Mouse (Mus musculus): ENCODE results near the gene Cog5. TPM values are rescaled to one million over a fixed set of nuclear protein-coding genes. Genes with fewer than 3 reads are reported as not detected.

Cog5 gene
- total and polyA plus RNA-seq, 3 experiments, result 27.1 to 28.4 TPM; not detected in 1

DNA sequence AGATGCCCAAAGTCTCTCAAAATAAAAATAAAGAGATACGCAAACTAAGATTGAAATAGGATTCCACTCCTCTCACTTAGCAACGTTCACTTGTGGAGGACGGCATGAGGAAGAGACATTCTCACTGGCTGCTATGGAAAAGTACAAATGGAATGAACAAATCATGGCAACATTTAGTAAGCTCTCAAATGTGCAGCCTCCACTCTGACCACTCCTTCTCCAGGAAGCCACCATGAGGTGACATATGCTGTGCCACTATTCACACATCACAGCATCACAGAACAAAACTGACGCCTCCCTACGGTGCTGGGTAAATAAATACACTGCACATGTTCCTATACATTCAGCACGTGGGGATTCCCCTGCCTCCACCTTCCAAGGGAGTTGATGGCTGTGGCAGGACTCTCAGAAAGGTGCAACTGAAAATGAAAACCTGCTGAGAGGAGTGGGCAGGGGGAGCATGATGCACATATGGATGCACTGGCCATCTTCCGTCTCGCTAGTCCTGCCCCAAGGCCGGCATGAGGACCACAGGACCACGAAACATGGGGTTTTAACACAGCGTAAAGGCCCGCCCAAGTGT, 323.0 kb downstream of the Cog5 start:
- no peak for DNase-seq (ENCODE audit: low read depth, low spot score)
- Histone ChIP-seq H3K79me2 (ENCODE audit: control insufficient read depth, insufficient read depth, low read length, poor library complexity) (no peaks in the 10 kb centered on the region), H3K27ac (ENCODE audit: control insufficient read depth, low read depth, low read length) (no peak overlapping the region), H3K4me3 (ENCODE audit: control insufficient read depth in 1 of 2, insufficient read depth in 1 of 2, low read depth in 2 of 2, low read length in 2 of 2) (no peak overlapping the region), H3K9me3 (replicated peaks; ENCODE audit: insufficient read depth, low read length) (no peaks in the 10 kb centered on the region), H3K4me1 (ENCODE audit: control insufficient read depth in 1 of 2, insufficient read depth in 2 of 2, low read length in 2 of 2) (peaks cover 0 to 8% of the 10 kb centered on the region in 2 experiments; a peak in 3 of 4 replicates), H3K36me3 (ENCODE audit: control insufficient read depth in 1 of 2, insufficient read depth in 2 of 2, low read length in 2 of 2) (peaks cover 0 to 8% of the 10 kb centered on the region in 2 experiments; a peak in 3 of 4 replicates), H3K9ac (ENCODE audit: control insufficient read depth, low read depth, low read length, poor library complexity, severe bottlenecking) (no peak overlapping the region), H3K27me3 (ENCODE audit: control insufficient read depth in 1 of 2, insufficient read depth in 2 of 2, low read length in 2 of 2) (no peaks in the 10 kb centered on the region)
- TF ChIP-seq CHD1 (IDR thresholded peaks at IDR 0.05; ENCODE audit: low read depth, low read length) (no peak), JUND (IDR thresholded peaks at IDR 0.05; ENCODE audit: low read depth, low read length) (no peak), MYC (IDR thresholded peaks at IDR 0.05; ENCODE audit: low read depth, low read length) (no peak), RCOR1 (IDR thresholded peaks at IDR 0.05; ENCODE audit: low read depth, low read length) (no peak), MAFK (IDR thresholded peaks at IDR 0.05; ENCODE audit: borderline replicate concordance, low read depth, low read length) (no peak), NELFE (IDR thresholded peaks at IDR 0.05; ENCODE audit: low read depth, low read length) (no peak), MEF2A (IDR thresholded peaks at IDR 0.05; ENCODE audit: extremely low read depth, insufficient replicate concordance, low read depth, low read length, poor library complexity, severe bottlenecking) (no peak), MAX (IDR thresholded peaks at IDR 0.05; ENCODE audit: low read length) (no peak), KAT2A (conservative IDR thresholded peaks at IDR 0.05; ENCODE audit: low read depth, low read length) (no peak), POLR2AphosphoS2 (IDR thresholded peaks at IDR 0.05; ENCODE audit: low read length) (no peak), ZNF384 (IDR thresholded peaks at IDR 0.05; ENCODE audit: low read depth, low read length) (no peak), SIN3A (IDR thresholded peaks at IDR 0.05; ENCODE audit: low read length) (no peak), MAZ (IDR thresholded peaks at IDR 0.05; ENCODE audit: low read depth, low read length) (no peak)

DNA sequence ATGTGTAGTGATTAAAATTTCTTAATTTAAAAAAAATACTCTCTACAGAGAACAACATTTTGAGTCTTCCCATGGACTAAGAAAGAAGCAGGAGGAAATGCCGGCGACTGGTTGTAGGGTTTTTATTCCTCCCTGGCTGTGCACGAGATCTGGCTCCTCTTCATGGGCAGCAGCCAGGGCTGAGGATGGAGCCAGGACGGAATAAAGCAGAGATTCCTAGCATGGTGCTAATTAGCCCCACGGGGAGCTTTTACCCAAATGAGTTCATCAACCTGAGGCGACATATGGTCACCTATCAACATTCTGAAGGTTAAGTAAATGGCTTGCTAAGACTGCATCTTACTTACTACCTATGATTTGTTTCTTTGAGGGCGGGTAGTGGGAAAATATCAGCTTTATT, 328.6 kb downstream of the Cog5 start:
- Histone ChIP-seq H3K27ac (ENCODE audit: control insufficient read depth, low read depth, low read length) (no peak overlapping the region), H3K36me3 (ENCODE audit: control insufficient read depth in 1 of 2, insufficient read depth in 2 of 2, low read length in 2 of 2) (peaks cover 0 to 13% of the 10 kb centered on the region in 2 experiments), H3K4me1 (ENCODE audit: control insufficient read depth in 1 of 2, insufficient read depth in 2 of 2, low read length in 2 of 2) (peaks cover 9% of the 10 kb centered on the region in 2 experiments), H3K79me2 (ENCODE audit: control insufficient read depth, insufficient read depth, low read length, poor library complexity) (no peaks in the 10 kb centered on the region), H3K27me3 (ENCODE audit: control insufficient read depth in 1 of 2, insufficient read depth in 2 of 2, low read length in 2 of 2) (no peaks in the 10 kb centered on the region), H3K4me3 (ENCODE audit: control insufficient read depth in 1 of 2, insufficient read depth in 1 of 2, low read depth in 2 of 2, low read length in 2 of 2) (no peak overlapping the region), H3K9me3 (replicated peaks; ENCODE audit: insufficient read depth, low read length) (no peaks in the 10 kb centered on the region), H3K9ac (ENCODE audit: control insufficient read depth, low read depth, low read length, poor library complexity, severe bottlenecking) (no peak overlapping the region)
- DNase-seq (ENCODE audit: low read depth, low spot score), result no peak
- TF ChIP-seq TBP (IDR thresholded peaks at IDR 0.05; ENCODE audit: low read depth, low read length) (no peak), MAX (IDR thresholded peaks at IDR 0.05; ENCODE audit: low read length) (no peak), EP300 (IDR thresholded peaks at IDR 0.05; ENCODE audit: low read depth in 1 of 2, low read length in 2 of 2) (no peak)

DNA sequence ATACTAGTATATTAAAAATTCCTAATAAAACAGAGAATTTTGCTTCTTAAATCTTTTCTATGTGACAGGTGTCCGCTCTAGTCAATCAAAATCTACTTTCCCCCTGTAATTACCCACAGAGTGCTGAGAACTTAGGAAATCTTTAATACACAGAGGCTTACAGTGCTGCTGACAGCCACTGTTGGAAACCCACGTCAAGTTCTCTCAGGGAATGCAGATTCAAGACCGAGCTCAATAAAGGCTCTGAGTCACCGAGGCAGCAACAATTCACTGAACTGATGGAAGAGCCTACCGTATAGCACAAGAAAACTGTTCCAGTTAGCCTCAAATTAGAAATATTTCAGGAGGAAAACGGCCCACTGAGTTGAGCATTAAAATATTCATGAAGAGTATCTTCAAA, 329.1 kb downstream of the Cog5 start:
- H3K36me3 ChIP-seq (ENCODE audit: control insufficient read depth in 1 of 2, insufficient read depth in 2 of 2, low read length in 2 of 2), result peaks cover 0 to 13% of the 10 kb centered on the region in 2 experiments

More for the DNA sequence above, 329.1 kb downstream of the Cog5 start:
- H3K9ac ChIP-seq (ENCODE audit: control insufficient read depth, low read depth, low read length, poor library complexity, severe bottlenecking), result no peak overlapping the region
- H3K4me1 ChIP-seq (ENCODE audit: control insufficient read depth in 1 of 2, insufficient read depth in 2 of 2, low read length in 2 of 2), result peaks cover 9% of the 10 kb centered on the region in 2 experiments
- no peaks in the 10 kb centered on the region for H3K79me2 ChIP-seq (ENCODE audit: control insufficient read depth, insufficient read depth, low read length, poor library complexity)
- no peaks in the 10 kb centered on the region for H3K9me3 ChIP-seq (replicated peaks; ENCODE audit: insufficient read depth, low read length)
- DNase-seq (ENCODE audit: low read depth, low spot score), result no peak
- no peak overlapping the region for H3K27ac ChIP-seq (ENCODE audit: control insufficient read depth, low read depth, low read length)
- TF ChIP-seq CHD2 (IDR thresholded peaks at IDR 0.05; ENCODE audit: low read length), result no peak
- H3K4me3 ChIP-seq (ENCODE audit: control insufficient read depth in 1 of 2, insufficient read depth in 1 of 2, low read depth in 2 of 2, low read length in 2 of 2), result no peak overlapping the region
- H3K27me3 ChIP-seq (ENCODE audit: control insufficient read depth in 1 of 2, insufficient read depth in 2 of 2, low read length in 2 of 2), result no peaks in the 10 kb centered on the region
